Mouse (Mus musculus): ENCODE results near the gene Snx22.

GRCm38 (mm10) chr9:66053620-66054019, 15.9 kb downstream of the Snx22 start:
- TF ChIP-seq CTCF (conservative IDR thresholded peaks at IDR 0.05; ENCODE audit: insufficient read depth, insufficient read length, low read depth, low read length) (no peak), POLR2A (IDR thresholded peaks at IDR 0.05; ENCODE audit: low read depth, low read length) (no peak)

Data from kidney, adult 2 months (tissue).